In genomic region chr4:153560193-153560592, GRCm38 (mm10) we compare ENCODE assay signal across 15 mouse cellular contexts.
DNase-seq lines count a peak whose midpoint lies in the region; ATAC-seq and TF ChIP-seq lines count a peak whose summit lies in the region.
"Had no signal": no experiment of that assay in that cellular context is flagged by ENCODE, and none has a peak within 500 bp of the region (broad histone marks: within the 10 kb centered on the region; RNA-seq: fewer than 3 reads in every experiment).

No protein-coding gene starts in this region.

- TF ChIP-seq CTCF in forebrain, postnatal 0 days (IDR thresholded peaks at IDR 0.05; ENCODE audit: low read depth) = no peak
- no peak for TF ChIP-seq CTCF in brain, embryonic 14.5 days (IDR thresholded peaks at IDR 0.05; ENCODE audit: borderline replicate concordance, extremely low read depth, insufficient read depth, insufficient read length)
- TF ChIP-seq CTCF in heart, postnatal 0 days (IDR thresholded peaks at IDR 0.05; ENCODE audit: low read depth) = no peak

- no peak for DNase-seq in forebrain, postnatal 0 days
- DNase-seq in midbrain, embryonic 11.5 days (ENCODE audit: low spot score, missing footprints) = peak; percentile 17
- peak; percentile 74 for DNase-seq in brain, embryonic 14.5 days (ENCODE audit: low read depth)
- DNase-seq in heart, postnatal 0 days (ENCODE audit: low spot score) = peak; percentile 48
- DNase-seq in kidney, adult 8-10 months = no peak
- DNase-seq: cerebellum, adult 9-11 months; gastrocnemius, postnatal 36 days; kidney, adult 11 months; kidney, postnatal 14 days; lung, embryonic 14.5 days; thymus, adult 18-20 months had no signal

- no peaks in the 10 kb centered on the region for H3K36me3 ChIP-seq in forebrain, postnatal 0 days (ENCODE audit: insufficient read depth)
- no peaks in the 10 kb centered on the region for H3K36me3 ChIP-seq in forebrain, embryonic 16.5 days (ENCODE audit: control insufficient read depth, insufficient read depth)
- no peaks in the 10 kb centered on the region for H3K36me3 ChIP-seq in midbrain, embryonic 11.5 days (ENCODE audit: control insufficient read depth, insufficient read depth, low read length)
- H3K36me3 ChIP-seq in midbrain, embryonic 16.5 days (ENCODE audit: control insufficient read depth, insufficient read depth, low read length) = no peaks in the 10 kb centered on the region
- no peaks in the 10 kb centered on the region for H3K36me3 ChIP-seq in heart, postnatal 0 days (replicated peaks; ENCODE audit: control insufficient read depth, insufficient read depth, low read length)
- H3K36me3 ChIP-seq: hindbrain, embryonic 15.5 days had no signal

- TF ChIP-seq POLR2A in brain, embryonic 14.5 days (IDR thresholded peaks at IDR 0.05; ENCODE audit: borderline replicate concordance, extremely low read depth, insufficient read depth, insufficient read length, poor library complexity, severe bottlenecking) = no peak

- H3K27ac ChIP-seq in forebrain, postnatal 0 days (ENCODE audit: low read depth, low read length) = no peak overlapping the region
- H3K27ac ChIP-seq in forebrain, embryonic 16.5 days (ENCODE audit: low read length) = no peak overlapping the region
- no peak overlapping the region for H3K27ac ChIP-seq in midbrain, embryonic 11.5 days (ENCODE audit: low read depth, low read length)
- no peak overlapping the region for H3K27ac ChIP-seq in midbrain, embryonic 16.5 days (ENCODE audit: low read length)
- no peak overlapping the region for H3K27ac ChIP-seq in heart, postnatal 0 days (ENCODE audit: low read depth)
- H3K27ac ChIP-seq: hindbrain, embryonic 15.5 days had no signal

- H3K4me3 ChIP-seq in forebrain, postnatal 0 days (ENCODE audit: low read depth, low read length) = no peak overlapping the region
- H3K4me3 ChIP-seq in forebrain, embryonic 16.5 days (replicated peaks; ENCODE audit: low read length) = no peak overlapping the region
- H3K4me3 ChIP-seq in midbrain, embryonic 11.5 days (ENCODE audit: low read depth, low read length) = no peak overlapping the region
- H3K4me3 ChIP-seq in midbrain, embryonic 16.5 days (ENCODE audit: low read depth, low read length) = no peak overlapping the region
- no peak overlapping the region for H3K4me3 ChIP-seq in heart, postnatal 0 days (ENCODE audit: low read depth, low read length)
- H3K4me3 ChIP-seq: hindbrain, embryonic 15.5 days; myocyte had no signal

- no peaks in the 10 kb centered on the region for H3K4me1 ChIP-seq in forebrain, postnatal 0 days (ENCODE audit: insufficient read depth)
- no peaks in the 10 kb centered on the region for H3K4me1 ChIP-seq in forebrain, embryonic 16.5 days (replicated peaks; ENCODE audit: control insufficient read depth, insufficient read depth, low read length)
- no peaks in the 10 kb centered on the region for H3K4me1 ChIP-seq in midbrain, embryonic 11.5 days (ENCODE audit: control insufficient read depth, insufficient read depth, low read length)
- no peaks in the 10 kb centered on the region for H3K4me1 ChIP-seq in midbrain, embryonic 16.5 days (ENCODE audit: control insufficient read depth, insufficient read depth, low read length)
- H3K4me1 ChIP-seq in heart, postnatal 0 days (ENCODE audit: control insufficient read depth, insufficient read depth) = no peaks in the 10 kb centered on the region

- no peak overlapping the region for H3K9ac ChIP-seq in forebrain, postnatal 0 days
- H3K9ac ChIP-seq in forebrain, embryonic 16.5 days (replicated peaks; ENCODE audit: low read depth, low read length) = no peak overlapping the region
- H3K9ac ChIP-seq in midbrain, embryonic 11.5 days (ENCODE audit: low read length) = no peak overlapping the region
- no peak overlapping the region for H3K9ac ChIP-seq in midbrain, embryonic 16.5 days (ENCODE audit: low read depth, low read length)
- no peak overlapping the region for H3K9ac ChIP-seq in heart, postnatal 0 days (replicated peaks; ENCODE audit: low read depth, low read length)
- H3K9ac ChIP-seq: hindbrain, embryonic 15.5 days; lung, embryonic 14.5 days had no signal

- H3K4me2 ChIP-seq in forebrain, postnatal 0 days (ENCODE audit: low read depth) = no peak overlapping the region
- no peak overlapping the region for H3K4me2 ChIP-seq in forebrain, embryonic 16.5 days (ENCODE audit: low read length)
- H3K4me2 ChIP-seq in midbrain, embryonic 11.5 days = no peak overlapping the region
- no peak overlapping the region for H3K4me2 ChIP-seq in midbrain, embryonic 16.5 days (ENCODE audit: low read length)
- peak overlapping the region; percentile 23 for H3K4me2 ChIP-seq in heart, postnatal 0 days (ENCODE audit: low read depth, low read length)
- H3K4me2 ChIP-seq: hindbrain, embryonic 15.5 days; lung, embryonic 14.5 days had no signal

- no peaks in the 10 kb centered on the region for H3K27me3 ChIP-seq in forebrain, postnatal 0 days (ENCODE audit: insufficient read depth, low read length)
- H3K27me3 ChIP-seq in forebrain, embryonic 16.5 days (replicated peaks; ENCODE audit: control insufficient read depth, insufficient read depth, low read length) = no peaks in the 10 kb centered on the region
- H3K27me3 ChIP-seq in midbrain, embryonic 11.5 days (ENCODE audit: control insufficient read depth, insufficient read depth, low read length) = no peaks in the 10 kb centered on the region
- H3K27me3 ChIP-seq in midbrain, embryonic 16.5 days (ENCODE audit: control insufficient read depth, insufficient read depth, low read depth, low read length) = no peaks in the 10 kb centered on the region
- H3K27me3 ChIP-seq in heart, postnatal 0 days (ENCODE audit: control insufficient read depth, insufficient read depth, low read length) = 0 out of 2 replicates have a peak, but pooled peaks cover 4% of the 10 kb centered on the region
- H3K27me3 ChIP-seq: hindbrain, embryonic 15.5 days had no signal

- 55% methylated on average over 11 of the region's 11 CpGs for WGBS in forebrain, postnatal 0 days
- 62% methylated on average over 11 of the region's 11 CpGs for whole genome bisulfite sequencing in forebrain, embryonic 16.5 days
- 83% methylated on average over 11 of the region's 11 CpGs for WGBS in midbrain, embryonic 11.5 days
- WGBS in midbrain, embryonic 16.5 days = 48% methylated on average over 11 of the region's 11 CpGs
- 38% methylated on average over 11 of the region's 11 CpGs for WGBS in heart, postnatal 0 days

- peak; percentile 43; the same call in 1 of the 2 replicates for ATAC-seq in forebrain, postnatal 0 days
- no peak for ATAC-seq in forebrain, embryonic 16.5 days
- ATAC-seq in midbrain, embryonic 11.5 days (ENCODE audit: low FRiP score) = no peak
- ATAC-seq in midbrain, embryonic 16.5 days = no peak
- ATAC-seq in heart, postnatal 0 days (ENCODE audit: insufficient read depth, low read depth) = peak; percentile 79

- no peaks in the 10 kb centered on the region for H3K9me3 ChIP-seq in forebrain, postnatal 0 days (ENCODE audit: low read length)
- no peaks in the 10 kb centered on the region for H3K9me3 ChIP-seq in forebrain, embryonic 16.5 days (ENCODE audit: control insufficient read depth, low read length)
- no peaks in the 10 kb centered on the region for H3K9me3 ChIP-seq in midbrain, embryonic 11.5 days (ENCODE audit: control insufficient read depth, low read length)
- H3K9me3 ChIP-seq in midbrain, embryonic 16.5 days (replicated peaks; ENCODE audit: control insufficient read depth, low read length, poor library complexity, severe bottlenecking) = no peaks in the 10 kb centered on the region
- H3K9me3 ChIP-seq in heart, postnatal 0 days (replicated peaks; ENCODE audit: control insufficient read depth, low read length) = no peaks in the 10 kb centered on the region
- H3K9me3 ChIP-seq: hindbrain, embryonic 15.5 days had no signal

- TF ChIP-seq EP300 in heart, postnatal 0 days (IDR thresholded peaks at IDR 0.05; ENCODE audit: low read depth) = no peak

Comparison
In these comparisons a context has a peak if more than half of its experiments do, and no peak if none do; other contexts are left out.
1. ATAC-seq: peak in forebrain, postnatal 0 days (single experiment) and heart, postnatal 0 days (single experiment); none in forebrain, embryonic 16.5 days (single experiment), midbrain, embryonic 11.5 days (single experiment) and midbrain, embryonic 16.5 days (single experiment).
2. DNase-seq: peak in midbrain, embryonic 11.5 days (single experiment), brain, embryonic 14.5 days (single experiment) and heart, postnatal 0 days (single experiment); none in forebrain, postnatal 0 days (single experiment) and kidney, adult 8-10 months (0 of 2).